Mouse (Mus musculus) ovary, adult 18-20 months (tissue): ENCODE data around the gene Cntnap2.

Experiments used
- DNase-seq: peaks from one replicate; pipeline ENCODE4 v3.0.0; 2022; ENCODE audit warnings: low spot score, mixed read lengths

The Cntnap2 gene

GRCm38 (mm10) chr6:45327952-45328485 is 268.9 kb downstream of the Cntnap2 start:
- no peak for DNase-seq

- no peak for DNase-seq
These were observed 286.2 kb downstream of the Cntnap2 start for GRCm38 (mm10) chr6:45345396-45345795.

- no peak for DNase-seq
These were observed 286.8 kb downstream of the Cntnap2 start for GRCm38 (mm10) chr6:45345953-45346352.

GRCm38 (mm10) chr6:45366442-45366841 is 307.3 kb downstream of the Cntnap2 start:
- DNase-seq = no peak

- DNase-seq = no peak
These were observed 322.0 kb downstream of the Cntnap2 start for GRCm38 (mm10) chr6:45381126-45381525.

- no peak for DNase-seq
These were observed 329.9 kb downstream of the Cntnap2 start for GRCm38 (mm10) chr6:45389034-45389433.

- no peak for DNase-seq
These were observed 354.5 kb downstream of the Cntnap2 start for GRCm38 (mm10) chr6:45413629-45414028.

- no peak for DNase-seq
These were observed 396.3 kb downstream of the Cntnap2 start for GRCm38 (mm10) chr6:45455424-45455823.

GRCm38 (mm10) chr6:45518221-45518620 is 459.1 kb downstream of the Cntnap2 start:
- no peak for DNase-seq

GRCm38 (mm10) chr6:45536999-45537398 is 477.8 kb downstream of the Cntnap2 start:
- DNase-seq = no peak

GRCm38 (mm10) chr6:45544319-45544875 is 485.2 kb downstream of the Cntnap2 start:
- no peak for DNase-seq

- no peak for DNase-seq
These were observed 500.6 kb downstream of the Cntnap2 start for GRCm38 (mm10) chr6:45559724-45560123.

GRCm38 (mm10) chr6:45584467-45585094 is 525.4 kb downstream of the Cntnap2 start:
- DNase-seq = no peak

- no peak for DNase-seq
These were observed 529.9 kb downstream of the Cntnap2 start for GRCm38 (mm10) chr6:45589084-45589483.

- no peak for DNase-seq
These were observed 587.9 kb downstream of the Cntnap2 start for GRCm38 (mm10) chr6:45647017-45647416.

- no peak for DNase-seq
These were observed 589.3 kb downstream of the Cntnap2 start for GRCm38 (mm10) chr6:45648419-45648818.

GRCm38 (mm10) chr6:45700287-45700686 is 641.1 kb downstream of the Cntnap2 start:
- no peak for DNase-seq

GRCm38 (mm10) chr6:45791612-45792011 is 732.5 kb downstream of the Cntnap2 start:
- DNase-seq = no peak

- DNase-seq = no peak
These were observed 782.6 kb downstream of the Cntnap2 start for GRCm38 (mm10) chr6:45841626-45842341.

GRCm38 (mm10) chr6:45843736-45844135 is 784.6 kb downstream of the Cntnap2 start:
- DNase-seq = no peak

GRCm38 (mm10) chr6:45871409-45871992 is 812.3 kb downstream of the Cntnap2 start:
- DNase-seq = no peak

- DNase-seq = no peak
These were observed 826.3 kb downstream of the Cntnap2 start for GRCm38 (mm10) chr6:45885486-45885885.

- no peak for DNase-seq
These were observed 828.7 kb downstream of the Cntnap2 start for GRCm38 (mm10) chr6:45887901-45888300.
